Mouse (Mus musculus): ENCODE data around the gene Abca7. TPM values are rescaled to one million over a fixed set of nuclear protein-coding genes. Genes with fewer than 3 reads are reported as not detected.

The Abca7 gene
- total RNA-seq, 2 experiments from 2014 or later: 3.2 to 4.2 TPM

Other genes starting within 250 kb of the Abca7 start
- 10 to 100 TPM; 20.8 to 24.6 TPM for gene Polrmt, start 249.9 kb upstream of the Abca7 start, total RNA-seq (2021)
- not detected for gene Fgf22, start 241.4 kb upstream of the Abca7 start, total RNA-seq (2021)
- 10 to 100 TPM; 35.2 to 36.1 TPM for gene Rnf126, start 229.5 kb upstream of the Abca7 start, total RNA-seq (2021)
- 1 to 10 TPM; 1.1 to 1.6 TPM for gene Fstl3, start 219.2 kb upstream of the Abca7 start, total RNA-seq (2021)
- gene Prss57, start 205.5 kb upstream of the Abca7 start, total RNA-seq (2021): under 1 TPM in 1 of 2 experiments, not detected in 1; 0.11 TPM
- 10 to 100 TPM; 26.6 to 36.8 TPM for gene Palm, start 202.9 kb upstream of the Abca7 start, total RNA-seq (2021)
- under 1 TPM in 1 of 2 experiments, not detected in 1; 0.54 TPM for gene Misp, start 175.5 kb upstream of the Abca7 start, total RNA-seq (2021)
- gene Ptbp1, start 142.1 kb upstream of the Abca7 start, total RNA-seq (2021): 100 to 1,000 TPM in 1 of 2 experiments, 10 to 100 TPM in 1; 75.2 to 110 TPM
- 1 to 10 TPM in 1 of 2 experiments, not detected in 1; 2.1 TPM for gene Prtn3, start 122.0 kb upstream of the Abca7 start, total RNA-seq (2021)
- 1 to 10 TPM in 1 of 2 experiments, under 1 TPM in 1; 0.49 to 1.6 TPM for gene Plppr3, start 121.9 kb upstream of the Abca7 start, total RNA-seq (2021)
- gene Elane, start 110.2 kb upstream of the Abca7 start, total RNA-seq (2021): 1 to 10 TPM in 1 of 2 experiments, not detected in 1; 1.9 TPM
- 10 to 100 TPM; 21.5 to 22.8 TPM for gene Cfd, start 105.6 kb upstream of the Abca7 start, total RNA-seq (2021)
- 10 to 100 TPM; 39.6 to 43.8 TPM for gene Med16, start 87.6 kb upstream of the Abca7 start, total RNA-seq (2021)
- gene Gm26602, start 85.6 kb upstream of the Abca7 start, total RNA-seq (2021): not detected
- under 1 TPM; 0.23 to 0.59 TPM for gene Kiss1r, start 79.5 kb upstream of the Abca7 start, total RNA-seq (2021)
- gene R3hdm4, start 75.3 kb upstream of the Abca7 start, total RNA-seq (2021): 100 to 1,000 TPM; 101 to 108 TPM
- 1 to 10 TPM; 2.6 to 4.1 TPM for gene Arid3a, start 69.5 kb upstream of the Abca7 start, total RNA-seq (2021)
- gene Wdr18, start 36.3 kb upstream of the Abca7 start, total RNA-seq (2021): 10 to 100 TPM; 18.0 to 21.8 TPM
- gene Grin3b, start 25.8 kb upstream of the Abca7 start, total RNA-seq (2021): under 1 TPM; 0.14 to 0.38 TPM
- 10 to 100 TPM; 85.5 to 90.8 TPM for gene Tmem259, start 12.2 kb upstream of the Abca7 start, total RNA-seq (2021)
- gene Cnn2, start 7.9 kb upstream of the Abca7 start, total RNA-seq (2021): 10 to 100 TPM; 26.1 to 38.6 TPM
- gene Arhgap45, start 20.2 kb downstream of the Abca7 start, total RNA-seq (2021): 1 to 10 TPM; 2.0 to 3.5 TPM
- 10 to 100 TPM; 62.1 to 62.7 TPM for gene Polr2e, start 43.3 kb downstream of the Abca7 start, total RNA-seq (2021)
- gene Gpx4, start 50.7 kb downstream of the Abca7 start, total RNA-seq (2021): 100 to 1,000 TPM; 380 to 398 TPM
- gene Sbno2, start 109.1 kb downstream of the Abca7 start, total RNA-seq (2021): 10 to 100 TPM in 1 of 2 experiments, 1 to 10 TPM in 1; 7.7 to 11.6 TPM
- 100 to 1,000 TPM; 105 to 110 TPM for gene Stk11, start 119.3 kb downstream of the Abca7 start, total RNA-seq (2021)
- gene Atp5d, start 142.1 kb downstream of the Abca7 start, total RNA-seq (2021): 100 to 1,000 TPM; 576 to 659 TPM
- gene Cbarp, start 144.3 kb downstream of the Abca7 start, total RNA-seq (2021): 1 to 10 TPM; 2.3 to 3.2 TPM
- 10 to 100 TPM; 34.3 to 62.7 TPM for gene Midn, start 151.8 kb downstream of the Abca7 start, total RNA-seq (2021)
- 10 to 100 TPM; 84.3 to 88.4 TPM for gene Cirbp, start 169.5 kb downstream of the Abca7 start, total RNA-seq (2021)
- 1 to 10 TPM; 3.9 to 5.5 TPM for gene 1600002K03Rik, start 176.4 kb downstream of the Abca7 start, total RNA-seq (2021)
- gene Efna2, start 183.0 kb downstream of the Abca7 start, total RNA-seq (2021): 1 to 10 TPM; 1.1 to 1.9 TPM
- 10 to 100 TPM; 26.4 to 31.3 TPM for gene Mum1, start 229.9 kb downstream of the Abca7 start, total RNA-seq (2021)